Mouse (Mus musculus) 3T3-L1 (cell line): ENCODE results near the gene Nudc.
A peak's percentile ranks its signal among the peaks of the same experiment; 100 is the strongest.

Experiments
- DNase-seq: peaks from one replicate; pipeline ENCODE4 v3.0.0-alpha.2; 2015; ENCODE audit warnings: low read depth, low spot score

Gene Nudc

GRCm38 (mm10) chr4:133493895-133494294 is 51.9 kb downstream of the Nudc start:
- no peak for DNase-seq

GRCm38 (mm10) chr4:133491800-133492199 is 54.0 kb downstream of the Nudc start:
- peak; percentile 83 for DNase-seq

- peak; percentile 63 for DNase-seq
Measured at GRCm38 (mm10) chr4:133489489-133490245, 56.1 kb downstream of the Nudc start.

GRCm38 (mm10) chr4:133488619-133489392 is 57.0 kb downstream of the Nudc start:
- no peak for DNase-seq

- no peak for DNase-seq
Measured at GRCm38 (mm10) chr4:133486673-133487357, 59.0 kb downstream of the Nudc start.

DNA sequence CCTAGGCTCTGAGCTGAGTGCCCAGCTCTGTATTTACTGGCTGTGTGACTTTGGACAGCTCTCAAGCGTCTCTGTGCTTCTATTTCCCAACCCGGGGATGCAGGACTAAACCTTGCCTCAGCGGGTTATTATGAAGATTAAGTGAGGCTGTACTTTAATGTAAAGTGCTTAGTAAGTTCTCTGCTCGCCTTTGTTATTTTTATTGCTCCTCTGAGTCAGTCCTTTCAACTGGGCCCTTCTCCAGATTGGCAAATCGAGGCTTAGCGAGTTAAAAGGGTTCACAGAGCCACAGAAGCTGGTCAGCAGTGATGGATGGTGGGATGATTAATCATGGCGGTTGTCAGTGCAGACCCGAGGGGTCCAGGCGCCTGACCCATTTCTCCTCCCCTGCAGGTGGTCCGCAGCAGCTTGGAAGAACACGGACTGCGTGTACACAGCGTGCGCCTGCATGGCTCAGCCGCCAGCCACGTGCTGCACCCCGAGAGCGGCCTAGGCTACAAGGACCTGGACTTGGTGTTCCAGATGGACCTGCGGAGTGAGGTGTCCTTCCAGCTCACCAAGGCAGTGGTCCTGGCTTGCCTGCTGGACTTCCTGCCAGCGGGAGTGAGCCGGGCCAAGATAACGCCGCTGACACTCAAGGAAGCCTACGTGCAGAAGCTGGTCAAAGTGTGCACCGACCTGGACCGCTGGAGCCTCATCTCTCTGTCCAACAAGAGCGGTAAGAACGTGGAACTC is 59.9 kb downstream of the Nudc start:
- peak; percentile 51 for DNase-seq

DNA sequence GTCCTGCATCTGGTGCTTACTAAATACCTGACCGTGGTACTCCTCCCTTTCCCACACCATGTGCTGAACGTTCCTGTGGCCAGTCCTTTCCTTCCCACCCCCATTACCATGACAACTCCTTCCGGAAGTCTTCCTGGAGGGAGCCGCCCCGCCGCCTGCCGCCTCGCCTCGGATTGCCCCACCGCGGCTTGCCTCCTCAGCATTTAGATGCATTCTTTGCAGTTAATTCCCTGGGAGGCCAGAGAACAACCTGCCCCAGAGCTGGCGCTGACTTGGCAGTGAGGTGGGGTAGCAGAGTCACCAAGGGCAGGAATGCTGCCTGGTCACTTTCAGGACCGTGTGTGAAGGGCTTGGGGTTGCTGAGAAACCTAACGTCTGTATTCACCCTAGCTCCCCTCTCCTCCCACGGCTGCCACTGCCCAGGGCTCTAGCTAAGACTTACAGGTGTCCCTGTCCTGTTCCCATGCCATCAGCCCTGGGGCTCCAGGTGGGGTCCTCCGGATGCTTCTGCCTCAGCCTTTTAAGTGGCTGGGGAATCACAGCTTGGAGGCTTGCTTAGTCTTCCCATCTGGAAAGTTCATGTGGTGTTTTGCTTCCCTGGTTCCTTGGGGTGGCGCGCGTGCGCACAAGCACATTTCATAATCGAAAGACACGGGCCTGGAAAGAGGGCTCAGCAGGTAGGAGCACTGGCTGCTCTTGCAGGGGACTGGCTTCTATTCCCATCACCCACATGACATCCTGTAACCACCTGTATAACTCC is 61.4 kb downstream of the Nudc start:
- no peak for DNase-seq
